Mouse (Mus musculus): ENCODE measurements around the gene Zfp987. TPM values are rescaled to one million over a fixed set of nuclear protein-coding genes. Genes with fewer than 3 reads are reported as not detected.
"Not testable (repeated sequence)": the region's sequence is repeated elsewhere in the genome, so short reads cannot be mapped to it uniquely, and the experiment has no call there.

The Zfp987 gene
- not detected in 2 replicates for polyA plus RNA-seq (2012; rRNA removed)

DNA sequence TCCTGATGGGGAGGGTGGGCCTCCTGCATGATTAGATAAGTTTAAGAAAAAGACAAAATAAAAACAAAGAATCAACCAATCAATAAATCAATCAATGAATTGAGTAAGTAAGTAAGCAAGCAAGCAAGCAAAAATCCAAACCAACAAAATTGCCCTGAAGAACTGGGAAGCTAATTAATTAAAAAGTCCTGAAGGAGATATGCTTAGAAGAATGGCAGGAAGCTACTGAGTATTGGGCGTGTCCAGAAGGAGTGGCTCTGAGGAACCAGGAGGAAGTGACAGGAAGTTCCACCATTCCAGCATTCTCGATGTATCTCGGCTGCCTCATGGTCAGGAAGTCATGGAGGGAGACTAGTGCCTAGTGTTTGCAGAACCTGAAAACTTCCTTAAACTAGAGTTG lies at the start of gene Zfp987:
TSS of gene Zfp987 (plus strand) at position 301 of the 400 bp plus-strand sequence.
- not testable (repeated sequence) for H3K27me3 ChIP-seq (ENCODE audit: control insufficient read depth, insufficient read depth, low read length); H3K4me3 ChIP-seq (replicated peaks; ENCODE audit: insufficient read depth, low read depth, low read length); H3K27ac ChIP-seq (ENCODE audit: insufficient read depth, low read length); DNase-seq; H3K4me1 ChIP-seq (ENCODE audit: control insufficient read depth, insufficient read depth, low read length)
- 78% methylated on average over 3 of the region's 3 CpGs for WGBS

DNA sequence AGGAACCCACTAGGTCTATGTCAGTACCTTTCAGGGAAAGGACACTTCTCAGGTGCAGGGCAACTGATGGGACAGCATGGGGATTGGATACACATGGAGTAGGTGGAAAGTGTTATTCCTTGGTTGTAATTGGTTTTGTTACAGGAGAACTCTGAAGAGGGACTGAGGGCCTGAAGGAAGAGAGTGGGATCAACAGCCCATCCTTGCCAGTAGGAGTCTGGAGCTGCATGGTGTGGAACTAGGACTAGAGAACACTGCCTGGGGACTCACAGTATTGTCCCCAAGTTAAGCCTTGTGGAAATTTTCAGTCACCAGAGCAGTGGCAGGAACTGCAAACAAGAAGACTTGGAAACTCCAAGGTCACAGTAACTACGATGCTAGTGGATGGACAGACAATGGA lies 44.6 kb upstream of the Zfp987 start:
- not testable (repeated sequence) for H3K27ac ChIP-seq (ENCODE audit: insufficient read depth, low read length); H3K4me3 ChIP-seq (replicated peaks; ENCODE audit: insufficient read depth, low read depth, low read length); DNase-seq; H3K27me3 ChIP-seq (ENCODE audit: control insufficient read depth, insufficient read depth, low read length); H3K4me1 ChIP-seq (ENCODE audit: control insufficient read depth, insufficient read depth, low read length)
- WGBS: 69% methylated on average over 1 of the region's 1 CpGs

DNA sequence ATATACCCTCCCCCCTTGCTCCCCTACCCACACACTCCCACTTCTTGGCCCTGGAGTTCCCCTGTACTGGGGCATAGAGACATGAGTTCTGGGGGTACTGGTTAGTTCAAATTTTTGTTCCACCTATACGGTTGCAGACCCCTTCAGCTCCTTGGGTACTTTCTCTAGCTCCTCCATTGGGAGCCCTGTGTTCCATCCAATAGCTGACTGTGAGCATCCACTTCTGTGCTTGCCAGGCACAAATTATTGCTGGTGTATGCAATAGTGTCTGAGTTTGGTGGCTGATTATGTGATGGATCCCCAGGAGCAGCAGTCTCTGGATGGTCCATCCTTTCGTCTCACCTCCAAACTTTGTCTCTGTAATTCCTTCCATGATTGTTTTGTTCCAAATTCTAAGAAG lies 43.7 kb upstream of the Zfp987 start:
- not testable (repeated sequence) for H3K4me3 ChIP-seq (replicated peaks; ENCODE audit: insufficient read depth, low read depth, low read length); DNase-seq
- WGBS: 78% methylated on average over 2 of the region's 2 CpGs

DNA sequence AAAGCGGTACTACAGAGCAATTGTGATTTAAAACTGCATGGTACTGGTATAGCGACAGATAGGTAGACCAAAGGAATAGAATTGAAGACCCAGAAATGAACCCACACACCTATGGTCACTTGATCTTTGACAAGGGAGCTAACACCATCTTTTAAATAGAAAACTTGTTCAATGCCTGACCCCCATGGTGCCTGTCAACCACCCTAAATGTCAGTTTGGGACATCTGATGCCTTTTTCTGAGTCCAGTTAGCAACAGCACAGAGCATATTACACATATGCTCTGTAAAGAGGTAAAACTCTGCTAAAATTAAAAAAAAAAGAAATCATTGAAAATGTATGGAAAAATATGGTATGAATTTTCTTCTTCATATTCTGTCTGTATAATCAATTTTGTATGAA lies 41.8 kb upstream of the Zfp987 start:
- 55% methylated on average over 2 of the region's 2 CpGs for WGBS
- Histone ChIP-seq H3K27me3 (ENCODE audit: control insufficient read depth, insufficient read depth, low read length) (no peaks in the 10 kb centered on the region), H3K27ac (ENCODE audit: insufficient read depth, low read length) (no peak overlapping the region), H3K4me3 (replicated peaks; ENCODE audit: insufficient read depth, low read depth, low read length) (no peak overlapping the region), H3K4me1 (ENCODE audit: control insufficient read depth, insufficient read depth, low read length) (no peaks in the 10 kb centered on the region)
- TF ChIP-seq POLR2A (IDR thresholded peaks at IDR 0.05; ENCODE audit: borderline replicate concordance, insufficient read depth, low read length) (no peak), CTCF (IDR thresholded peaks at IDR 0.05; ENCODE audit: borderline replicate concordance, insufficient read depth, low read depth, low read length) (no peak)
- no peak for DNase-seq

More for the DNA sequence above, 43.7 kb upstream of the Zfp987 start:
- H3K4me1 ChIP-seq (ENCODE audit: control insufficient read depth, insufficient read depth, low read length); H3K27me3 ChIP-seq (ENCODE audit: control insufficient read depth, insufficient read depth, low read length); H3K27ac ChIP-seq (ENCODE audit: insufficient read depth, low read length): not testable (repeated sequence)

DNA sequence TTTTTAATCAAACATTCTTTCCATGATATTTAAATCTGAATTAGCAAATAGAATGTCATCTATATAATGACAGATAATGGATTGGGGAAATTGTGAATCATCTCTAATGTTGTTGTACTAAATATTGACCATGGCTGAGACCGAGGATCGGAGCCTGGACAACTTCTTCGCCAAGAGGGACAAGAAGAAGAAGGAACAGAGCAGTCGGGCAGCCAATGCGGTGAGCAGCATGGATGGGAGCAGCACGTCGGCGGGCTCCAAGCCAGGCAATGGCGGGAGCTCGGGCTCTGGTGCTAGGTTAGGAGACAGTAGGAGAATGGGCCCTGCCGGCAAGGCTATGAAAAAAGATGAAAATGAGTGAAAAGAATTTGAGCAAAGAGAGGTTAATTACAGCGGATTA lies 38.5 kb upstream of the Zfp987 start:
- WGBS: 87% methylated on average over 12 of the region's 12 CpGs
- H3K4me3 ChIP-seq (replicated peaks; ENCODE audit: insufficient read depth, low read depth, low read length); DNase-seq: not testable (repeated sequence)

DNA sequence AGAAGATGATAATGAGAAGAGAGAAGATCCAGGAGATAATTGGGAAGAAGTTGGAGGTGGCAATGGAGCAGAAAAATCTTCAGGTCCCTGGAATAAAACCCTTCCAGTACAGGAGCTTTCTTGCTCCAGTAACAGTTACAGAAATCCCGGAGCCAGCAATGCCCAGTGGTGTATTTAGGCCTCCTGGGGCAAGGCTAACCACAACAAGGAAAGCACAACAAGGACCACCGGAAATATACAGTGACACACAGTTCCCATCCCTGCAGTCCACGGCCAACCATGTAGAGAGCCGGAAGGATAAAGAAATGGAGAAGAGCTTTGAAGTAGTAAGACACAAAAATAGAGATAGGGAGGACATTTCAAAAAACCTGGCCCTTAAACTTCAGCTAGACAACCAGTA lies 38.0 kb upstream of the Zfp987 start:
- H3K4me1 ChIP-seq (ENCODE audit: control insufficient read depth, insufficient read depth, low read length); H3K27me3 ChIP-seq (ENCODE audit: control insufficient read depth, insufficient read depth, low read length); H3K27ac ChIP-seq (ENCODE audit: insufficient read depth, low read length); DNase-seq; H3K4me3 ChIP-seq (replicated peaks; ENCODE audit: insufficient read depth, low read depth, low read length): not testable (repeated sequence)
- 83% methylated on average over 4 of the region's 4 CpGs for WGBS

More for the DNA sequence above, 38.5 kb upstream of the Zfp987 start:
- not testable (repeated sequence) for H3K27me3 ChIP-seq (ENCODE audit: control insufficient read depth, insufficient read depth, low read length); H3K4me1 ChIP-seq (ENCODE audit: control insufficient read depth, insufficient read depth, low read length); H3K27ac ChIP-seq (ENCODE audit: insufficient read depth, low read length)

DNA sequence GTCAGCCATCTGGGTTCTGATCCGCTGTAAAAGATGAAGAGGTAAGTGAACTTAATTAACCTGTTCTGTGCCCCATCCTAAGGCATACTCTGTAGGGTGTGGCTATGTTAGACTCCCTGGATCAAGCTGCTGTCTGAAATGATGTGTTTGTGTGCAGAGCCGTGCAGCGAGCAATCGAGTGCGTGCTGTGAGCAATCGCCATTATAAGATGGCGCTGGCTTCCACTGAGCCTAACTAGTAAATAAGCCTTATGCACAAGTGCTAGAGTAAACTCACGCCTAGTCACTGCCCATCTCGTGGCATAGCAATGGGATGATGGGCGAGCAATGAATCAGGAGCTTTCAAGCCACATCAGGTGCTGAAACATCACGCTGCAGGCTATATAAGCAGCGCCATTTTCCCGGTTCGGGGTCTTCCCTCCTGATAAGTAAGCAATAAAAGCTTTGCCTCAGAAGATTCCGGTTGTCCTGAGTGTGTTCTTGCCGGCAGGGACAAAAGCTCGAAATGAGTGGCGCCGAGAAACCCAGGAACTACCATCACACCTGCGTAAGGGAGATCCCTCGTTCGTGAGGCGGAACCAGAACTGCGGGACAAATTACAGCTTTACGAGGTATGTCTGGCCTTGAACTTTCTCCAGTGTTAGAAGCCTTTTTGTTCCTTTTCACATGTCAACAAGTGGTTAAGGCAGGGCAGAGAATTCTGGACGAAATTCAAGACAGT lies 37.0 kb upstream of the Zfp987 start:
- not testable (repeated sequence) for H3K27me3 ChIP-seq (ENCODE audit: control insufficient read depth, insufficient read depth, low read length); DNase-seq; H3K27ac ChIP-seq (ENCODE audit: insufficient read depth, low read length); H3K4me1 ChIP-seq (ENCODE audit: control insufficient read depth, insufficient read depth, low read length); H3K4me3 ChIP-seq (replicated peaks; ENCODE audit: insufficient read depth, low read depth, low read length)
- WGBS: 90% methylated on average over 25 of the region's 26 CpGs

DNA sequence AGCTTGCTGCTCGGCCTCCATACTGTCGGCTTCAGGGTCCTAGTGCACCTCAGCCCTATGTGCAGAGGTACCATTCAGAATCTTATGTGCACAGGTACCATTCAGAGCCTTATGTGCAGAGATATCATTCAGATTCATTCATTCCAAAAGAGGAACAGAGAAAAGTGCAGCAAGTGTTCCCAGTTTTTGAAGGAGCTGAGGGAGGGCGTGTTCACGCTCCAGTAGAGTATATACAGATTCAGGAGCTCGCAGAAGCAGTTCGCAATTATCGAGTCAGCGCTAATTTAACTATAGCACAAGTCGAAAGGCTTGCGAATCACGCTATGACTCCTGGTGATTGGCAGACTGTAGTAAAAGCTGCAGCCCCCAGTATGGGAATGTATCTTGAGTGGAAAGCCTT lies 36.0 kb upstream of the Zfp987 start:
- DNase-seq; H3K27me3 ChIP-seq (ENCODE audit: control insufficient read depth, insufficient read depth, low read length); H3K27ac ChIP-seq (ENCODE audit: insufficient read depth, low read length); H3K4me3 ChIP-seq (replicated peaks; ENCODE audit: insufficient read depth, low read depth, low read length); H3K4me1 ChIP-seq (ENCODE audit: control insufficient read depth, insufficient read depth, low read length): not testable (repeated sequence)
- 90% methylated on average over 11 of the region's 11 CpGs for WGBS

DNA sequence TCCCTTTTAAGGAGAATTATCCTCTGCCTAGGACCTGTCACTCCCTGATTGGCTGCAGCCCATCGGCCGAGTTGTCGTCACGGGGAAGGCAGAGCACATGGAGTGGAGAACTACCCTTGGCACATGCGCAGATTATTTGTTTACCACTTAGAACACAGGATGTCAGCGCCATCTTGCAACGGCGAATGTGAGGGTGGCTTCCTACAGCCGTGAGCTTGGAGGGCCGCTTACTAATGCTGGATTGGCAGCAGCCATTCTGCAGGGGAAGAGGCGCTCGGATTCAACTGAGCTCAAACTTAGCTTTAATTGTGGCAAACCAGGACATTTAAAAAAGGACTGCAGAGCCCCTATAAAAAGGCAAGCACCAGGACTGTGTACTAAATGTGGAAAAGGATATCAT lies 35.1 kb upstream of the Zfp987 start:
- not testable (repeated sequence) for H3K4me3 ChIP-seq (replicated peaks; ENCODE audit: insufficient read depth, low read depth, low read length); H3K4me1 ChIP-seq (ENCODE audit: control insufficient read depth, insufficient read depth, low read length); DNase-seq; H3K27me3 ChIP-seq (ENCODE audit: control insufficient read depth, insufficient read depth, low read length); H3K27ac ChIP-seq (ENCODE audit: insufficient read depth, low read length)
- WGBS: 91% methylated on average over 12 of the region's 12 CpGs

DNA sequence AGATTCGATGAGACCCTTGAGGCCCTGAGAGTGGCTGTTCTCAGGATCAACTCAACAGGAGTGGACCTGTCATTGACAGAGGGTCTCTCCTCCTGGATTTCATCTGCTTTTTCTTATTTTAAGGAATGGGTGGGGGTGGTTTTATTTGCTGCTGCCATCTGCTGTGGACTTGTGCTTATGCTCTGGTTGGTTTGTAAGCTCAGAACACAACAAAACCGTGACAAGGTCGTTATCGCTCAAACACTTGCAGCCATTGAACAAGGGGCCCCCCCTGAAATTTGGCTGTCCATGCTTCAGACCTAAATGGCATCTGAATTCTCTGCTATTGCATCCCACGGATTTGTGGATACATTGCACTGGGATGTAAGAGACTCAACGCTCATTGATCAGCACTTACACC lies 34.1 kb upstream of the Zfp987 start:
- H3K4me1 ChIP-seq (ENCODE audit: control insufficient read depth, insufficient read depth, low read length); H3K4me3 ChIP-seq (replicated peaks; ENCODE audit: insufficient read depth, low read depth, low read length); DNase-seq; H3K27ac ChIP-seq (ENCODE audit: insufficient read depth, low read length); H3K27me3 ChIP-seq (ENCODE audit: control insufficient read depth, insufficient read depth, low read length): not testable (repeated sequence)
- WGBS: 74% methylated on average over 6 of the region's 6 CpGs

DNA sequence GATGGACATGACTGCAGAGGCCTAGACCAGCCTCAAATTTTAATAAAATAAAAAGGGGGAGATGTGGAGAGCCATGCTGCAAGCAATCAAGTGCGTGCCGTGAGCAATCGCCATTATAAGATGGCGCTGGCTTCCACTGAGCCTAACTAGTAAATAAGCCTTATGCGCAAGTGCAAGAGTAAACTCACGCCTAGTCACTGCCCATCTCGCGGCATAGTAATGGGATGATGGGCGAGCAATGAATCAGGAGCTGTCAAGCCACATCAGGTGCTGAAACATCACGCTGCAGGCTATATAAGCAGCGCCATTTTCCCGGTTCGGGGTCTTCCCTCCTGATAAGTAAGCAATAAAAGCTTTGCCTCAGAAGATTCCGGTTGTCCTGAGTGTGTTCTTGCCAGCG lies 33.5 kb upstream of the Zfp987 start:
- H3K4me3 ChIP-seq (replicated peaks; ENCODE audit: insufficient read depth, low read depth, low read length); H3K4me1 ChIP-seq (ENCODE audit: control insufficient read depth, insufficient read depth, low read length); H3K27ac ChIP-seq (ENCODE audit: insufficient read depth, low read length); DNase-seq; H3K27me3 ChIP-seq (ENCODE audit: control insufficient read depth, insufficient read depth, low read length): not testable (repeated sequence)
- WGBS: 89% methylated on average over 15 of the region's 15 CpGs

DNA sequence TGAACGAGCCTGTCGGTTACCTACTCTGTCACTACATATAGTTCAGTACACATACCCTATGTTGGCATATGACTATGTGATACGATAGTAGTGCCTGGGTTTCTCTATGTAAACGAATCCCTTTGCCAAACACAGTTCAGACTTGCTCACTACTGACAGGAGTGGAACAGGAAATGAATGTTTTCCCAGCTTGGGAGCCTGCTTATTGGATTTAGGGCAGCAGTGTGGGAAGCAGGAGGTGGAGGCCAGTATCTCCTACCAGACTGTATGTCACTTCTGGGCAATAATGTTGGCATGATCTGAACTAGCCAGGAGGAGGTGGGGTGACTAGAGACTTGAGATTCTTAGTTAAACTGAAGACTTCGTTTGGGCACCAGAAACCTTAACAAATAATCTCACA lies 32.3 kb upstream of the Zfp987 start:
- WGBS: 65% methylated on average over 5 of the region's 5 CpGs
- H3K4me1 ChIP-seq (ENCODE audit: control insufficient read depth, insufficient read depth, low read length); DNase-seq; H3K27me3 ChIP-seq (ENCODE audit: control insufficient read depth, insufficient read depth, low read length); H3K27ac ChIP-seq (ENCODE audit: insufficient read depth, low read length); H3K4me3 ChIP-seq (replicated peaks; ENCODE audit: insufficient read depth, low read depth, low read length): not testable (repeated sequence)

Measured in cerebellum, adult 2 months (tissue).